Mouse (Mus musculus): ENCODE data around the gene Mgat4c. TPM values are rescaled to one million over a fixed set of nuclear protein-coding genes. Genes with fewer than 3 reads are reported as not detected.

Gene Mgat4c
- polyA plus RNA-seq (2015; fragmentation: Nextera tagmentation; extraction: Ambion mirVana) = 0.05 TPM in 1 of 2 replicates, not detected in the other

GRCm38 (mm10) chr10:101681437-101681912 lies at the start of gene Mgat4c:
Mgat4c (plus strand) TSS chr10:101681487.
- WGBS (ENCODE audit: insufficient replicate concordance) = 58% methylated on average over 6 of the region's 6 CpGs
- H3K4me1 ChIP-seq (replicated peaks) = no peaks in the 10 kb centered on the region
- H3K9me3 ChIP-seq (replicated peaks) = no peaks in the 10 kb centered on the region
- H3K27me3 ChIP-seq = no peaks in the 10 kb centered on the region
- no peak within 1 kb of the TSS for H3K9ac ChIP-seq
- no peaks in the 10 kb centered on the region for H3K36me3 ChIP-seq (replicated peaks)
- no peak for ATAC-seq (ENCODE audit: insufficient read depth)
- no peak within 1 kb of the TSS for H3K4me2 ChIP-seq
- no peak within 1 kb of the TSS for H3K27ac ChIP-seq (replicated peaks)
- no peak within 1 kb of the TSS for H3K4me3 ChIP-seq (replicated peaks)

DNA sequence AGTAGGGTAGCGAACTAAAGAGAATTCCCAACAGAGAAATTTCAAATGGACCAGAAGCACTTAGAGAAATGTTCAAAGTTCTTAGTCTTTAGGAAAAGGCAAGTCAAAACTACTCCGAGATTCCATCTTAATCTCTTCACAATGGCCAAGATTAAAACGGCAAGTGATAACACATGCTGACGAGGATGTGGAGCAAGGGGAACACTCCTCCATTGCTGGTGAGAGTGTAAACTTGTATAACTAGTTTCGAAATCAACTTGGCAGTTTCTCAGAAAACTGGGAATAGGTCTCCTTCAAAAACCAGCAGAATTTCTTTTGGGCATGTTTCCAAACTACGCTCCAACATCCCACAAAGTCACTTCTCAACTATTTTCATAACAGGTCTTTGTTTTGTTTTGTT lies 46.0 kb upstream of the Mgat4c start:
- Histone ChIP-seq H3K9me3 (replicated peaks) (no peaks in the 10 kb centered on the region), H3K4me3 (replicated peaks) (no peak overlapping the region), H3K27me3 (no peaks in the 10 kb centered on the region), H3K4me2 (no peak overlapping the region), H3K4me1 (replicated peaks) (no peaks in the 10 kb centered on the region), H3K27ac (replicated peaks) (no peak overlapping the region), H3K36me3 (replicated peaks) (no peaks in the 10 kb centered on the region), H3K9ac (no peak overlapping the region)
- ATAC-seq (ENCODE audit: insufficient read depth) = no peak
- WGBS (ENCODE audit: insufficient replicate concordance) = 58% methylated on average over 6 of the region's 6 CpGs

- Histone ChIP-seq H3K9ac (no peak overlapping the region), H3K4me2 (no peak overlapping the region), H3K27me3 (no peaks in the 10 kb centered on the region), H3K9me3 (replicated peaks) (no peaks in the 10 kb centered on the region), H3K4me3 (replicated peaks) (no peak overlapping the region), H3K4me1 (replicated peaks) (no peaks in the 10 kb centered on the region), H3K36me3 (replicated peaks) (no peaks in the 10 kb centered on the region), H3K27ac (replicated peaks) (no peak overlapping the region)
- no peak for ATAC-seq (ENCODE audit: insufficient read depth)
- WGBS (ENCODE audit: insufficient replicate concordance) = 50% methylated on average over 2 of the region's 2 CpGs
These were observed 40.2 kb upstream of the Mgat4c start for GRCm38 (mm10) chr10:101641048-101641447.

DNA sequence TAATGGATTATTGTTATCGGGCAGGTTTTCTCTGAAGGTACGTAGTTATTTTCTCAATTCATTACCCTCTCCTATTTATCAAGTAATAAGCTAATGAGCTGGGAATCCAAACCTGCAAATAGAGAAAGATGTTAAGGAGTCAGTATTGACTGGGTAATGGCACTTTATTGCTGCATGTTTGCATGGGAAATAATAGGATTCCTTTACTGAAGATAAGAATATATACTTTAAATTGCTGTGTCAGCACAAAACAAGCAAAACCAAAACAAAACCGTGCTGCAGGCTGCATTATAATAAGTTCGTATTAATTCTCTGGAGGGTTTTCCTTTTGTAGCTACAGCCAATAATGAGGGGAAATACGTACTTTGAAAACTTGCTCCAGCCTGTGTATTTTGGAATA lies 627 bp downstream of the Mgat4c start:
- no peak for ATAC-seq (ENCODE audit: insufficient read depth)

DNA sequence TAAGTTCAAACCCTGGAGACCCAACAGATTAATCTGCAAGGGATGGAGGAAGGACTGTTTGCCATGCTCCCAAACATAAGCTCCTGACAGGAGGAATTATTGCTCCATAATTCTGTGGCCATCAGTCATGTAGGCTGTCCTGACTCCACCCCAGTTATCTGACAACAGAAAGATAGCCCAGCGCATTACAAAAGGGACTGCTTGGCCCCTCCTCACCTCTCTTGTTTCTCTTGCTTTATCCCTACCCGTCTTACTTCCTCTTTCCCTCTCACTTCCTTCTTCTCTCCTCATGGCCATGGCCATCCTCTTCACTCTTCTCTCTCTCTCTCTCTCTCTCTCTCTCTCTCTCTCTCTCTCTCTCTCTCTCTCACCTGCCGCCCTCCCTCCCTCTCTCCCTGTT lies 80.5 kb downstream of the Mgat4c start:
- WGBS (ENCODE audit: insufficient replicate concordance) = 53% methylated on average over 3 of the region's 3 CpGs
- Histone ChIP-seq H3K9me3 (replicated peaks) (no peaks in the 10 kb centered on the region), H3K27ac (replicated peaks) (no peak overlapping the region), H3K36me3 (replicated peaks) (no peaks in the 10 kb centered on the region), H3K9ac (no peak overlapping the region), H3K4me3 (replicated peaks) (no peak overlapping the region), H3K4me2 (no peak overlapping the region), H3K4me1 (replicated peaks) (no peaks in the 10 kb centered on the region), H3K27me3 (no peaks in the 10 kb centered on the region)
- ATAC-seq (ENCODE audit: insufficient read depth) = no peak

More for the DNA sequence above, 627 bp downstream of the Mgat4c start:
- WGBS (ENCODE audit: insufficient replicate concordance) = 71% methylated on average over 5 of the region's 5 CpGs
- Histone ChIP-seq H3K4me3 (replicated peaks) (no peak overlapping the region), H3K27me3 (no peaks in the 10 kb centered on the region), H3K9me3 (replicated peaks) (no peaks in the 10 kb centered on the region), H3K4me1 (replicated peaks) (no peaks in the 10 kb centered on the region), H3K4me2 (no peak overlapping the region), H3K9ac (no peak overlapping the region), H3K27ac (replicated peaks) (no peak overlapping the region), H3K36me3 (replicated peaks) (no peaks in the 10 kb centered on the region)

GRCm38 (mm10) chr10:101770688-101771087 lies 89.4 kb downstream of the Mgat4c start:
- H3K9me3 ChIP-seq (replicated peaks) = no peaks in the 10 kb centered on the region
- no peak overlapping the region for H3K27ac ChIP-seq (replicated peaks)
- H3K4me3 ChIP-seq (replicated peaks) = no peak overlapping the region
- no peaks in the 10 kb centered on the region for H3K4me1 ChIP-seq (replicated peaks)
- ATAC-seq (ENCODE audit: insufficient read depth) = no peak
- H3K27me3 ChIP-seq = no peaks in the 10 kb centered on the region
- no peaks in the 10 kb centered on the region for H3K36me3 ChIP-seq (replicated peaks)
- 58% methylated on average over 1 of the region's 1 CpGs for WGBS (ENCODE audit: insufficient replicate concordance)
- no peak overlapping the region for H3K4me2 ChIP-seq
- H3K9ac ChIP-seq = no peak overlapping the region

DNA sequence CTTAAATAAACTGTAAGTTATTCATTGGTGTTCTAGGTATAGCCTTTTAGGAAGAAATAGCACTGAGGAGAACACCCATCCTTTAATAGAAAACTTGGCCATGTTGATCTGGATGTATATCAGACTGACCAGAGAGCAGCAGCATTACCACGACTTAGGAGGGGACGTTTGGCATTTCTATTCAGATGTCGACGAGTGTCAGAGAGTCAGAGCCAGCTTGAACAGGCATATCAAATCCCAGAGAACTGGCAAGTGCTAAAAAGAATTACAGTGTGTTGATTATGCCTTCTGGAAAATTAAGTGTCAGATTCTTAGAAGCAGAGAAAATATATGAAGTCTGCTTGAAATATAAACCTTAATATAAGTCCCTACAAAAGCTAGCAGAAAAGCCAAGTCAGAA lies 89.9 kb downstream of the Mgat4c start:
- H3K4me2 ChIP-seq = no peak overlapping the region
- no peaks in the 10 kb centered on the region for H3K4me1 ChIP-seq (replicated peaks)
- no peaks in the 10 kb centered on the region for H3K9me3 ChIP-seq (replicated peaks)
- no peak for ATAC-seq (ENCODE audit: insufficient read depth)
- no peak overlapping the region for H3K4me3 ChIP-seq (replicated peaks)
- no peak overlapping the region for H3K27ac ChIP-seq (replicated peaks)
- H3K36me3 ChIP-seq (replicated peaks) = no peaks in the 10 kb centered on the region
- H3K27me3 ChIP-seq = no peaks in the 10 kb centered on the region
- 63% methylated on average over 4 of the region's 4 CpGs for WGBS (ENCODE audit: insufficient replicate concordance)
- H3K9ac ChIP-seq = no peak overlapping the region

DNA sequence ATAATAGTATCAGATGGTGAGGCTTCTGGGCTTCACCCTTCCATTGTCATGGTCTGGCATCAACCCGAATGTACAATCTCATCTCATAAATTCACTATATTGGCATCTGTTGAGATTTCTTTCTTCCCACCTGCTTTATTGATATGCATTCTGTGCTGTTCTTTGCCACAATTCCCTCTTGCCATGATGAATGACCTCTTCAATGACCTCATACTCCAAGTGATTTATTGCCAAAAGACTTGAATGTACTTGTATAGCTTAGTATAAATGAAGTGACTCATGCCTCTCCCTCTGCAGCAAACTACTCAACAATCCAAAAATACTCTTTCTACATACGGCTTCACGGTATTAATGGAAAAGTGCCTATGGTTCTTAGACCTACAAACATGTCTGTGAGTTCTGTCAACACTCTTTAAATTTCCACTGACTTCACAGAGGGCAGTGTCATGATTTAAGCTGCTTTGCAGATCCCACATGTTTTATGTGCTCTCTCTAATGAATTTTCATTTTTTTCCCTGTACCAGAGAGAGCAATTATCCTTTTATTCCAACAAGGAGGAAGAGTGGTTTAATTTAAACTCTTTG lies 102.0 kb downstream of the Mgat4c start:
- H3K36me3 ChIP-seq (replicated peaks) = no peaks in the 10 kb centered on the region
- H3K4me1 ChIP-seq (replicated peaks) = no peaks in the 10 kb centered on the region
- no peak overlapping the region for H3K4me2 ChIP-seq
- H3K27ac ChIP-seq (replicated peaks) = no peak overlapping the region
- H3K4me3 ChIP-seq (replicated peaks) = no peak overlapping the region
- 72% methylated on average over 3 of the region's 3 CpGs for WGBS (ENCODE audit: insufficient replicate concordance)
- H3K9me3 ChIP-seq (replicated peaks) = no peaks in the 10 kb centered on the region
- no peak for ATAC-seq (ENCODE audit: insufficient read depth)
- no peaks in the 10 kb centered on the region for H3K27me3 ChIP-seq
- H3K9ac ChIP-seq = no peak overlapping the region

DNA sequence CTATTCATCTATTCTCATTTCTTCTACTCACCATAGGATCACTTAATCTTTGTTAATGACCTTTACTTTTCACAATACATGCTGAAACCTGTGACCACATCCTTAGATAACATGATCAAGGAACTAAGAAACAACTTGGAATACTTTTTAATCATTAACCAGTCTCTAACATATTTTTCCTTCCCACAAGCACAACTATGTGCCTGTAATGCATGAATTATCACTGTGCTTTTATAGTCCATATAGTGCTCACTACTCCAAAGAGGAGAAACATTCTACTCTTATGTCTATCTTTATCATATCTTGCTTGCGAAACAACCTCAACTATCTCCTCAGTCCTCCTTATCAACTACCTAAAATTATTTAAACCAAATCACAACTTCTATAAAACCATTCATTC lies 114.2 kb downstream of the Mgat4c start:
- no peak overlapping the region for H3K27ac ChIP-seq (replicated peaks)
- 67% methylated on average over 1 of the region's 1 CpGs for WGBS (ENCODE audit: insufficient replicate concordance)
- H3K36me3 ChIP-seq (replicated peaks) = no peaks in the 10 kb centered on the region
- H3K4me2 ChIP-seq = no peak overlapping the region
- H3K4me1 ChIP-seq (replicated peaks) = no peaks in the 10 kb centered on the region
- no peak overlapping the region for H3K4me3 ChIP-seq (replicated peaks)
- no peak overlapping the region for H3K9ac ChIP-seq
- ATAC-seq (ENCODE audit: insufficient read depth) = no peak
- H3K27me3 ChIP-seq = no peaks in the 10 kb centered on the region
- no peaks in the 10 kb centered on the region for H3K9me3 ChIP-seq (replicated peaks)

DNA sequence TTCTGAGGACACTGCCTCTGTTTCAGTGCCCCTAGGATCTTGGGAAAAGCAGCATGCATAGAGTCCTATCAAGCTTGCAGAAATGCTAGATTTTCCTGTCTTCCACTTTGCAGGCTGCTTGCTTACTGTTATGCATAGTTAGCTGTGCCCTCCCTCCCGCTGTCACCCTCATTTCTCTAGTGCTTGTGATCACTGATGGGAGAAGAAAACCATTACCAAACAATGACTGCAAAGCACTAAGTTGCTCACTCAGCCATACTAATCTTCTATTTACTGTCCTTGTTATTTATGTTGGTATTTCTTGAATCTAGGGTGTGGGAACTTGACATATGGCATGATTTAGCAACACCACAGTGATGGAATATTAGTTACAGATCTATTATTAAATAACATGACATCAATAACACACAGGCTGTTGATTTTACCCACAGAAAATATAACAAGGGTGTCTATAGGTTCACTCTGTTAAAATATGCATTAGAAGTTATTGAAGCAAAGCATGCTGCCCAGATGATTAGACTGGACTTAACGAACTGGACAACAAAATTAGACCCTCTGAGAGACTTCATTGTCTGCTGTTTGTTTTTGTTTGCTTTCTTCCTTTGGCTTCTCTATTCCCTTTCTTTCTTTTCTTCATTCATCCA lies 117.7 kb downstream of the Mgat4c start:
- Histone ChIP-seq H3K36me3 (replicated peaks) (no peaks in the 10 kb centered on the region), H3K4me3 (replicated peaks) (no peak overlapping the region), H3K4me1 (replicated peaks) (no peaks in the 10 kb centered on the region), H3K9me3 (replicated peaks) (no peaks in the 10 kb centered on the region), H3K4me2 (no peak overlapping the region), H3K27ac (replicated peaks) (no peak overlapping the region), H3K27me3 (no peaks in the 10 kb centered on the region), H3K9ac (no peak overlapping the region)
- 45% methylated on average over 2 of the region's 2 CpGs for WGBS (ENCODE audit: insufficient replicate concordance)
- ATAC-seq (ENCODE audit: insufficient read depth) = no peak

- Histone ChIP-seq H3K9me3 (replicated peaks) (no peaks in the 10 kb centered on the region), H3K4me3 (replicated peaks) (no peak overlapping the region), H3K27ac (replicated peaks) (no peak overlapping the region), H3K27me3 (no peaks in the 10 kb centered on the region), H3K4me1 (replicated peaks) (no peaks in the 10 kb centered on the region), H3K9ac (no peak overlapping the region), H3K4me2 (no peak overlapping the region), H3K36me3 (replicated peaks) (no peaks in the 10 kb centered on the region)
- ATAC-seq (ENCODE audit: insufficient read depth) = no peak
- WGBS (ENCODE audit: insufficient replicate concordance) = 75% methylated on average over 2 of the region's 2 CpGs
These were observed 127.5 kb downstream of the Mgat4c start for GRCm38 (mm10) chr10:101808768-101809167.

- ATAC-seq (ENCODE audit: insufficient read depth) = no peak
- Histone ChIP-seq H3K27me3 (no peaks in the 10 kb centered on the region), H3K9me3 (replicated peaks) (no peaks in the 10 kb centered on the region), H3K27ac (replicated peaks) (no peak overlapping the region), H3K4me1 (replicated peaks) (no peaks in the 10 kb centered on the region), H3K4me2 (no peak overlapping the region), H3K36me3 (replicated peaks) (no peaks in the 10 kb centered on the region), H3K4me3 (replicated peaks) (no peak overlapping the region), H3K9ac (no peak overlapping the region)
- WGBS (ENCODE audit: insufficient replicate concordance) = 68% methylated on average over 5 of the region's 5 CpGs
These were observed 135.6 kb downstream of the Mgat4c start for GRCm38 (mm10) chr10:101816902-101817301.

Data from liver, embryonic 15.5 days (tissue).